Mouse (Mus musculus) regulatory T cell (primary cell): ENCODE data around the gene Ccdc124.

Source experiments
- in situ Hi-C: fragments of 300-600 bp; cut with MboI, MseI; formaldehyde crosslinking; loops from one replicate; pipeline ENCODE4 v1.15.1; 2025; ENCODE audit warnings: high pct_unique_total_duplicates

The Ccdc124 gene

DNA sequence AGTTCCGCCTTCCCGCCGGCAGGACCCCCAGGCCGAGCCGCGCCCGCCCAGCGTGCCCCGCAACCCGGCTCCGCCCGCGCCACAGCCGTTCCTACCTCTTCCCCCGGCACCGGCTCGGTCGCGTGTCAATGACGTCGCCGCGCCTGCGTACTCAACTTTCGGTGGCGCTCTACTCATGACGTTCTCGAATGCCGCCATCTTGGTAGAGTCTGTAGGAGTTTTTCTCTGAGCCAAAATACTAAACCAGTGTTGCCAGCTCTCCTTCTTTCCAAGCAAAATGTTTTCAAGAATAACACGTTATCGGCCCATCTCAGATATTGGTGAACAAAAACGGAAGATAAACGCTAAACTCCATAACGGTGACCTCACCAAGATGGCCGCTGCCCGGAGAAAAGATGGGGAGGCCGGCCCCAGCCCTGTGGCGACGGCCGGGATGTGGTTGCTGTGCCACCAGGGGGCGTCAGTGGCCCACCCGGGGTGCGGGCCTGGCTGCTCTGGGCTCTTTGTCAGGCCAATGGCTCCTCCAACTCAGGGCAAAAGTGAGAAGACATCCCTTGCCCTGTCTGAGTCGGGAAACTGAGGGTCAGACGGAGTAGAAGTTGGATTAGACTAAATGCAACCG is at the start of gene Ccdc124:
TSS of gene Ccdc124 (minus strand) at position 572 of the 622 bp plus-strand sequence.
- in situ Hi-C loops, result no loop called here

DNA sequence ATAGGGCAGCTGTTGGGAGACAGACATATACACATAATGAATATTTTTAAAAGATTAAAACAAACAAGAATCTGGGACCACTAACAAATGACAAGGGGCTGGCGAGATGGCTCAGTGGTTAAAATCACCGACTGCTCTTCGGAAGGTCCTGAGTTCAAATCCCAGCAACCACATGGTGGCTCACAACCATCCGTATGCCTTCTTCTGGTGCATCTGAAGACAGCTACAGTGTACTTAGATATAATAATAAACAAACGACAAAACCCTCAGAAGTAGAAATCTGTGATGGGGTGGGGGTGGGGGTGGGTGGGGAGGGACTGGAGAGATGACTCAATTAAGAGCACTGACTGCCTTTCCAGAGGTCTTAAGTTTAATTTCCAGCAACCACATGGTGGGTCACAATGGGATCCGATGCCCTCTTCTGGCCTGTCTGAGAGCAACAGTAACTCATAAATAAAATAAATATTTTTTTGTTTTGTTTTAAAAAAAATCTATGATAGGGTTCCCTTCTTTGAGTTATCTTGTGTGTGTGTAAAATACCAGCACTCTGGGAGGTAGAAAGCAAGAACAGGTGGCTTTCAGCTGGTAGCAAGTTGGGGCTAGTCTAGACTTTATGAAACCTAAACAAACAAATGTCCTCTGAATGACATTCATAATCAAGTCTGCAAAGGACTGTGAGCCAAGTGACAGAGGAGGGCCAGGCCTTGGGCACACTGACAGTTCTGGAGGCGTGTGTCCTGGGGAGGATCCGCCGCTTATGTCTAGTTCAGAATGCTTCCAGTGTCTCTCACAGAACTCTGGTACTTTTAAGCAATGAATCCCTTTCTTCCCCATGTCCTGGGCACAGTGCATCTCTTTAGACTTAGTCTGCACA is 46.6 kb upstream of the Ccdc124 start:
- in situ Hi-C loops, result no loop called here

DNA sequence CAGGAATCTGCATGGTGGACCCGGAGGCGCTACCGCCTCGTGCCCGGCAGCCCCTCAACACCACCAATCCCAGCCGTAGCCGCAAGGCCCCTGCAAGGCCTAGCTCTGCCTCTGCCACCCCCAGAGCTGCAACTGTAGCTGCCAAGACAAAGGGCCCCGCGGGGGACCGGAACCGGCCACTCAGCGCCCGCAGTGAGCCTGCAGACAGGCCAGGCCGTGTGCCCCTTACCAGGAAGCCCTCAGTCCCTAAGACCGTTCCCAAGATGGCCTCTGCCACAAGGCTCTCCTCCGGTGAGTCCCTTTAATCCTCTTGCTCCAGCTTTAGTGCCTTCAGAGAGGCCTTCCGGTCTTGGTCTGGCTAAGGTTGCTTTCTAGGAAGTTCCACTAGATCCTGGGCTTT is 41.0 kb upstream of the Ccdc124 start:
- in situ Hi-C loops, result no loop called here

- in situ Hi-C loops, result no loop called here
Measured at GRCm38 (mm10) chr8:70913523-70913922, 39.8 kb upstream of the Ccdc124 start.

DNA sequence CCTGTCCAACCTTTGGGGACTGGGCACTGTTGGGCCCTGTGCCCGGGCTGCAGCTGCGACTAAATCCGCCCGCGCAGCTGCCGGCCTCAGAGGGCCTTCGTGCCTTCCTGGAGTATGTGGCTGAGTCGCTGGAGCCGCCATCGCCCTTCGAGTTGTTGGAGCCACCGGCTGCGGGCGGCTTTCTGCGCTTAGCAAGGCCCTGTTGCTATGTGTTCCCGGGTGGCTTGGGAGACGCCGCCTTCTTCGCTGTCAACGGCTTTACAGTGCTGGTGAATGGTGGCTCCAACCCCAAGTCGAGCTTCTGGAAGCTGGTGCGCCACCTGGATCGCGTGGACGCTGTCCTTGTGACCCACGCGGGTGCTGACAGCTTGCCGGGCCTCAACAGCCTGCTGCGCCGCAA is 39.2 kb upstream of the Ccdc124 start:
- in situ Hi-C loops, result no loop called here

- in situ Hi-C loops, result no loop called here
Measured at GRCm38 (mm10) chr8:70911596-70911995, 37.9 kb upstream of the Ccdc124 start.

DNA sequence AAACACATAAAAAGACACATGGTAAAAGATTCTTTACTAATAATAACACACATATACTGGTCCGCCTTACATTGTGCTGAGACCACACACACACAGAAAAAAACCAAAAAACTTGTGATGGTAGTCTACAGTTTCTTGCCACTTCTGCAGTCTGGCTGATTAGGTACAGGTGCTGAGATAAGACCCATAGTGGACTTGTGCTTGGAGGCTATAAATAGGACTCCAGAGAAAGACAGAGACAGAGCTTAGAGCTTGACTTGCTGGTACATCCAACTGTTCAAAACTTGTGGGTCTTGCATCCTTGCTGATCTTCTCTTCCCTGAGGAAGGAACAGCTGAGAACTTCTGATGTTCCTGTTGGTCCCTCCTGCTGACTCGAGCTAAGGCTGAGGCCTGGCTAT is 33.8 kb upstream of the Ccdc124 start:
- in situ Hi-C loops, result loop anchor here (10.0 kb wide), 1 partner anchor 1293 kb away; no protein-coding TSS in a partner anchor

GRCm38 (mm10) chr8:70905831-70906736 is 32.3 kb upstream of the Ccdc124 start, which contains the start of gene Map1s:
Gene Map1s, plus strand, starts transcription at chr8:70905932.
- in situ Hi-C loops, result loop anchor here (10.0 kb wide), 1 partner anchor 1291 kb away; no protein-coding TSS in a partner anchor

GRCm38 (mm10) chr8:70905463-70905830 is 31.7 kb upstream of the Ccdc124 start:
- in situ Hi-C loops, result loop anchor here (10.0 kb wide), 1 partner anchor 1291 kb away; no protein-coding TSS in a partner anchor

GRCm38 (mm10) chr8:70904532-70904931 is 30.8 kb upstream of the Ccdc124 start:
- in situ Hi-C loops, result loop anchor here (10.0 kb wide), 1 partner anchor 1290 kb away; no protein-coding TSS in a partner anchor

DNA sequence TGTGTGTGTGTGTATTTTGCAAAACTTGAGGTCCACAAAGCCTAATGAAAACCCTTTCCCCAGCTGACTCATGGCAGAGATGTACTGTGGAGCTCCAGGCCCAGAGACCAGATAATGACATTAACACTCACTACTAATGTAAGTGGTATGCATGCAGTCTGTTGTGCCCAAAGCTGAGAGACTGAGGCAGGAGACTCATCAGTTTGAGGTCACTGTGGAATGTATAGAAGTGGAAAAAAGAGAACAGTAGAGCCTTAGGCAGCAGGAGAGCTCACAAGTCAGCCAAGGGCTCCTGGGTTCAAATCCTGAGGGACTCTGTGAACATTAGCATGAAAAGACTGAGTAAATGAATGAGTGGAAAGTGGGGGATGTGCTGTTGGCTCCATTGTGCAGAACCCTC is 29.8 kb upstream of the Ccdc124 start:
- in situ Hi-C loops, result loop anchor here (10.0 kb wide), 1 partner anchor 1289 kb away; no protein-coding TSS in a partner anchor

- in situ Hi-C loops, result loop anchor here (10.0 kb wide), 1 partner anchor 1288 kb away; no protein-coding TSS in a partner anchor
Measured at GRCm38 (mm10) chr8:70903112-70903511, 29.4 kb upstream of the Ccdc124 start.

DNA sequence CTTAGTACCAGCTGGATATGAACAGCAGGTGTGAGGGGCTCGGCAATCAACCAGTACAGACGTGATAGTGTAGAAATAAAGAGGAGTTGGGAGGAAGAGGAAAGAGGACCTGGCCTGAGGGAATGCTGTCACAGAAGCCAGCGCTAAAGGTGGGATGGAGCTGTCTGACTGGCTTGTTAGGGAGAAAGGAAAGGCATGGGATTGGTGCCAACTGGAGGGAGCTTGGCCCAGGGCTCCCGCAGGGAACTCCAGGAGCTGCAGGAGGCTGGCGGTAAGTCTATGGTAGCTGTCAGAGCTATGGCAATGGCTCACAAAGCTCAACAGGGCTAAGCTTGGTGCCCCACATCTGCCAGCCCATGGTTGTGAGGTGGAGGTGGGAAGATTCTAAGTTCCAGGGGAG is 28.5 kb upstream of the Ccdc124 start:
- in situ Hi-C loops, result loop anchor here (10.0 kb wide), 1 partner anchor 1287 kb away; no protein-coding TSS in a partner anchor

GRCm38 (mm10) chr8:70900872-70901387 is 27.2 kb upstream of the Ccdc124 start:
- in situ Hi-C loops, result loop anchor here (10.0 kb wide), 1 partner anchor 1286 kb away; no protein-coding TSS in a partner anchor

GRCm38 (mm10) chr8:70899226-70899625 is 25.5 kb upstream of the Ccdc124 start:
- in situ Hi-C loops, result loop anchor here (5.0 to 10.0 kb wide), 2 partner anchors 588 to 1026 kb away; partner anchors contain the start of genes Ano8 and Gtpbp3

GRCm38 (mm10) chr8:70898661-70899198 is 25.0 kb upstream of the Ccdc124 start:
- in situ Hi-C loops, result loop anchor here (5.0 to 10.0 kb wide), 2 partner anchors 589 to 1026 kb away; partner anchors contain the start of genes Ano8 and Gtpbp3

DNA sequence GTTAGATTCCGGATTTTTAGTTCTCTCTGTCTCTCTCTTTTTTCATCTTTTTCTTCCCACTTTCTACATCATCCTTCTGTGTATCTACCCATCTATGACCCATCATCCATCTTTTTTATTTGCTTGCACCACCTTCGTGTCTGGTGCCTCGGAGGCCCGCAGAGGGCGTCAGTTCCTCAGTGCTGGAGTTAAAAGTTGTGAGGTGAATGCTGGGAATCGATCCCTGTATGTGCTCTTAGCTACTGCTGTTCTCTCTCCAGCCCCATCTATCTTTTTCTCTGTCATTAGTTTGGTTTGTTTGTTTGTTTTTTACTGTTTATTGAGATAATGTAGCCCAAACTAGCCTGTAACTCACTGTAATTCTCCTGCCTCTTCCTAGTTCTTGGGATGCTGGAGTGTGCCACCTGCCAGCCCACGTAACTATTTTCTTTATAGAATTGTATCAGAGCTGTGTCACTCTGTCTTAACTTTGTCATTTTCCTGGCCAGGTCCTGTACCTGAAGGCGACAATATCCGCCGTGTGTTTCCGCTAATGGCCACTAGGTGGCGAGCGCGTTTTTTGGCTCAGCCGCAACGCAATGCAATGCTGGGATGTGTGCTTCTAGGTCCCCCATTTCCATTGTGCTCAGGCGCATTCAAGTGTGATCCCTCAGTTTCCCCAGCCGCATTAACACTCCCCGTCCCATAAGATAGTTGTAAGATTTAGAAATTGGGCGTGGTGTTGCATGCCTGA is 24.1 kb upstream of the Ccdc124 start:
- in situ Hi-C loops, result loop anchor here (5.0 to 10.0 kb wide), 2 partner anchors 589 to 1027 kb away; partner anchors contain the start of genes Ano8 and Gtpbp3

GRCm38 (mm10) chr8:70897021-70897680 is 23.4 kb upstream of the Ccdc124 start, which contains the start of gene Rpl18a:
Gene Rpl18a, minus strand, starts transcription at chr8:70897412.
- in situ Hi-C loops, result loop anchor here (5.0 to 10.0 kb wide), 2 partner anchors 590 to 1028 kb away; partner anchors contain the start of genes Ano8 and Gtpbp3
